In genomic region chr6:17027572-17027971, GRCm38 (mm10) we compare ENCODE assay signal across 8 mouse cellular contexts. TPM values are rescaled to one million over a fixed set of nuclear protein-coding genes. Genes with fewer than 3 reads are reported as not detected.
DNase-seq lines count a peak whose midpoint lies in the region; ATAC-seq and TF ChIP-seq lines count a peak whose summit lies in the region.

No protein-coding gene starts in this region.

- no peak overlapping the region for H3K9ac ChIP-seq in embryonic facial prominence, embryonic 11.5 days (replicated peaks; ENCODE audit: low read length)
- no peak overlapping the region for H3K9ac ChIP-seq in liver, postnatal 0 days (replicated peaks)
- H3K9ac ChIP-seq in intestine, embryonic 15.5 days, result no peak overlapping the region

- no peaks in the 10 kb centered on the region for H3K27me3 ChIP-seq in embryonic facial prominence, embryonic 11.5 days (ENCODE audit: control insufficient read depth, insufficient read depth, low read length)
- H3K27me3 ChIP-seq in embryonic facial prominence, embryonic 10.5 days (replicated peaks; ENCODE audit: low read depth, poor library complexity, severe bottlenecking), result no peaks in the 10 kb centered on the region
- no peaks in the 10 kb centered on the region for H3K27me3 ChIP-seq in liver, postnatal 0 days (ENCODE audit: insufficient read depth, low read length)
- H3K27me3 ChIP-seq in intestine, embryonic 15.5 days (replicated peaks), result no peaks in the 10 kb centered on the region

- 16% methylated on average over 8 of the region's 8 CpGs for WGBS in embryonic facial prominence, embryonic 11.5 days
- WGBS in embryonic facial prominence, embryonic 10.5 days, result 19% methylated on average over 8 of the region's 8 CpGs
- 13% methylated on average over 8 of the region's 8 CpGs for WGBS in liver, postnatal 0 days (ENCODE audit: insufficient replicate concordance)
- 13% methylated on average over 8 of the region's 8 CpGs for WGBS in intestine, embryonic 15.5 days

- DNase-seq in embryonic facial prominence, embryonic 11.5 days (ENCODE audit: low spot score), result peak; percentile 80
- no peak for DNase-seq in embryonic facial prominence, embryonic 10.5 days (ENCODE audit: low spot score)
- DNase-seq in liver, postnatal 0 days, result no peak
- no peak for DNase-seq in liver

- ATAC-seq in embryonic facial prominence, embryonic 11.5 days (replicated peaks; ENCODE audit: insufficient number of reproducible peaks, low FRiP score, low TSS enrichment, low read depth), result no peak
- ATAC-seq in liver, postnatal 0 days, result no peak
- ATAC-seq in common myeloid progenitor, adult 5-6 weeks (replicated peaks; ENCODE audit: low read depth, poor library complexity, severe bottlenecking), result peak; percentile 90
- ATAC-seq in megakaryocyte progenitor cell, adult 5-6 weeks (replicated peaks; ENCODE audit: poor library complexity), result peak; percentile 94
- ATAC-seq in erythroid progenitor cell, adult 5-6 weeks (replicated peaks; ENCODE audit: low FRiP score, poor library complexity, severe bottlenecking), result no peak
- ATAC-seq in intestine, embryonic 15.5 days, result no peak

- no peaks in the 10 kb centered on the region for H3K9me3 ChIP-seq in embryonic facial prominence, embryonic 11.5 days (replicated peaks; ENCODE audit: control insufficient read depth, low read length)
- no peaks in the 10 kb centered on the region for H3K9me3 ChIP-seq in embryonic facial prominence, embryonic 10.5 days
- no peaks in the 10 kb centered on the region for H3K9me3 ChIP-seq in liver, postnatal 0 days (ENCODE audit: low read length)
- H3K9me3 ChIP-seq in intestine, embryonic 15.5 days, result no peaks in the 10 kb centered on the region

- H3K27ac ChIP-seq in embryonic facial prominence, embryonic 11.5 days (replicated peaks; ENCODE audit: low read depth, low read length), result no peak overlapping the region
- H3K27ac ChIP-seq in embryonic facial prominence, embryonic 10.5 days (replicated peaks), result no peak overlapping the region
- no peak overlapping the region for H3K27ac ChIP-seq in liver, postnatal 0 days (ENCODE audit: low read depth)
- no peak overlapping the region for H3K27ac ChIP-seq in intestine, embryonic 15.5 days

- H3K4me3 ChIP-seq in embryonic facial prominence, embryonic 11.5 days (ENCODE audit: low read depth, low read length), result no peak overlapping the region
- no peak overlapping the region for H3K4me3 ChIP-seq in embryonic facial prominence, embryonic 10.5 days
- H3K4me3 ChIP-seq in liver, postnatal 0 days (ENCODE audit: low read depth, low read length), result no peak overlapping the region
- H3K4me3 ChIP-seq in intestine, embryonic 15.5 days (replicated peaks), result no peak overlapping the region

- no peak overlapping the region for H3K4me2 ChIP-seq in embryonic facial prominence, embryonic 11.5 days (ENCODE audit: low read depth, low read length)
- no peak overlapping the region for H3K4me2 ChIP-seq in liver, postnatal 0 days (ENCODE audit: low read depth, low read length)
- H3K4me2 ChIP-seq in intestine, embryonic 15.5 days (replicated peaks), result no peak overlapping the region

- no peak for TF ChIP-seq EP300 in liver, postnatal 0 days (IDR thresholded peaks at IDR 0.05; ENCODE audit: low read depth)

- TF ChIP-seq CTCF in liver, postnatal 0 days (IDR thresholded peaks at IDR 0.05; ENCODE audit: low read depth), result peak; percentile 71

- no peaks in the 10 kb centered on the region for H3K4me1 ChIP-seq in embryonic facial prominence, embryonic 11.5 days (ENCODE audit: control insufficient read depth, insufficient read depth, low read length)
- peaks cover 13% of the 10 kb centered on the region for H3K4me1 ChIP-seq in embryonic facial prominence, embryonic 10.5 days
- H3K4me1 ChIP-seq in liver, postnatal 0 days (ENCODE audit: insufficient read depth), result no peaks in the 10 kb centered on the region
- H3K4me1 ChIP-seq in intestine, embryonic 15.5 days (replicated peaks), result 0 out of 2 replicates have a peak, but pooled peaks cover 4% of the 10 kb centered on the region

- no peaks in the 10 kb centered on the region for H3K36me3 ChIP-seq in embryonic facial prominence, embryonic 11.5 days (replicated peaks; ENCODE audit: control insufficient read depth, insufficient read depth, low read depth, low read length)
- no peaks in the 10 kb centered on the region for H3K36me3 ChIP-seq in embryonic facial prominence, embryonic 10.5 days (replicated peaks)
- H3K36me3 ChIP-seq in liver, postnatal 0 days (replicated peaks; ENCODE audit: insufficient read depth, low read length), result no peaks in the 10 kb centered on the region
- no peaks in the 10 kb centered on the region for H3K36me3 ChIP-seq in intestine, embryonic 15.5 days

RNA-seq across cellular contexts. Expression of gene Tes, which starts 37.4 kb away (rescaled TPM):
- 125 and 130 TPM in 2 replicates for polyA plus RNA-seq in embryonic facial prominence, embryonic 11.5 days (2014; fragmentation: Nextera tagmentation; extraction: Ambion mirVana)
- 72.0 and 84.9 TPM in 2 replicates for polyA plus RNA-seq in embryonic facial prominence, embryonic 10.5 days (2016; fragmentation: Nextera tagmentation; extraction: Ambion mirVana)
- polyA plus RNA-seq in liver, postnatal 0 days (2015; fragmentation: Nextera tagmentation; extraction: Ambion mirVana), result 7.7 and 8.0 TPM in 2 replicates
- 55.5 and 59.1 TPM in 2 replicates for total RNA-seq in common myeloid progenitor, adult 5-6 weeks (2017)
- total RNA-seq in megakaryocyte progenitor cell, adult 5-6 weeks (2015), result 33.8 and 39.7 TPM in 2 replicates
- 41.6 and 46.1 TPM in 2 replicates for total RNA-seq in megakaryocyte progenitor cell, adult 5-6 weeks (2017)
- 3.8 and 22.0 TPM in 2 replicates for total RNA-seq in erythroid progenitor cell, adult 5-6 weeks (2015; ENCODE audit: low replicate concordance)
- total RNA-seq in erythroid progenitor cell, adult 5-6 weeks (2017; ENCODE audit: low replicate concordance), result 4.5 and 5.3 TPM in 2 replicates
- polyA plus RNA-seq in intestine, embryonic 15.5 days (2015; fragmentation: Nextera tagmentation; extraction: Ambion mirVana), result 94.3 and 98.5 TPM in 2 replicates

Comparison
In these comparisons a context has a peak if more than half of its experiments do, and no peak if none do; other contexts are left out.
1. ATAC-seq: peak in common myeloid progenitor, adult 5-6 weeks (single experiment) and megakaryocyte progenitor cell, adult 5-6 weeks (single experiment); none in embryonic facial prominence, embryonic 11.5 days (single experiment), liver, postnatal 0 days (single experiment), erythroid progenitor cell, adult 5-6 weeks (single experiment) and intestine, embryonic 15.5 days (single experiment).